Mouse (Mus musculus): ENCODE measurements around the gene Elf2.

DNA sequence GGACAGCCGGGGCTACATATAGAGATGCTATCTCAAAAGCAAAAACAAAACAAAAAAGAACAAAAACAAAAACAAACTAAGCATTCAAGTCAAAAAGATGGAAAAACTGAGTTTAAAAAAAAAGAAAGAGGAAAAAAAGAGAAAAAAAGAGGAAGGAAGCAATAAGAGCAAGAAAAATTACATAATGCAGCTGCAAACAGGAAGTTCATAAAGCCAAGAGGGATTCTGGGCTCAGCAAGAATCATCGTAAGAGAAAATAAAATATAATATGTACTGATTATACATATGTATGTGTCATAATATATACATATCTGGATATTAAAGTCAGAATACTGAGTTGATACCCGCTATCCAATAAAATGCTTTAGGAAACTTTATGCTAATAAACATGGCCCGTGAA lies 58.7 kb downstream of the Elf2 start:
- TF ChIP-seq CTCF (conservative IDR thresholded peaks at IDR 0.05; ENCODE audit: insufficient read depth, insufficient read length, low read depth, low read length) (no peak), POLR2A (IDR thresholded peaks at IDR 0.05; ENCODE audit: low read depth, low read length) (no peak)
